Mouse (Mus musculus): ENCODE data around the gene Mfsd14a. TPM values are rescaled to one million over a fixed set of nuclear protein-coding genes. Genes with fewer than 3 reads are reported as not detected.
A peak's percentile ranks its signal among the peaks of the same experiment; 100 is the strongest.
"Not testable (repeated sequence)": the region's sequence is repeated elsewhere in the genome, so short reads cannot be mapped to it uniquely, and the experiment has no call there.

Gene Mfsd14a
- polyA plus RNA-seq, 2 experiments: 43.3 to 80.5 TPM

GRCm38 (mm10) chr3:116694312-116694711, 31.8 kb upstream of the Mfsd14a start:
- H3K4me1 ChIP-seq (ENCODE audit: control insufficient read depth, insufficient read depth, low read length): no peaks in the 10 kb centered on the region
- DNase-seq (ENCODE audit: low spot score) (no peak), ATAC-seq (ENCODE audit: low FRiP score, low read depth) (no peak)
- H3K4me3 ChIP-seq (replicated peaks; ENCODE audit: low read length): no peak overlapping the region
- no peak overlapping the region for H3K9ac ChIP-seq (ENCODE audit: low read depth, low read length, severe bottlenecking)
- no peak overlapping the region for H3K27ac ChIP-seq (replicated peaks; ENCODE audit: low read depth, low read length)
- H3K9me3 ChIP-seq (ENCODE audit: control insufficient read depth, low read length): no peaks in the 10 kb centered on the region
- H3K4me2 ChIP-seq (replicated peaks; ENCODE audit: low read depth, low read length, severe bottlenecking): no peak overlapping the region
- H3K36me3 ChIP-seq (ENCODE audit: control insufficient read depth, insufficient read depth, low read length): peaks cover 5% of the 10 kb centered on the region
- no peak for TF ChIP-seq POLR2A (IDR thresholded peaks at IDR 0.05; ENCODE audit: borderline replicate concordance, extremely low read depth, insufficient read depth, insufficient read length)
- no peaks in the 10 kb centered on the region for H3K27me3 ChIP-seq (ENCODE audit: control insufficient read depth, insufficient read depth, low read length)
- WGBS: 84% methylated on average over 3 of the region's 3 CpGs

- Histone ChIP-seq H3K36me3 (ENCODE audit: control insufficient read depth, insufficient read depth, low read length) (peaks cover 20% of the 10 kb centered on the region; the same call in 1 of the 2 replicates), H3K9ac (ENCODE audit: low read depth, low read length, severe bottlenecking) (no peak within 1 kb of the TSS), H3K4me1 (ENCODE audit: control insufficient read depth, insufficient read depth, low read length) (no peaks in the 10 kb centered on the region), H3K4me2 (replicated peaks; ENCODE audit: low read depth, low read length, severe bottlenecking) (no peak within 1 kb of the TSS), H3K27me3 (ENCODE audit: control insufficient read depth, insufficient read depth, low read length) (no peaks in the 10 kb centered on the region), H3K4me3 (replicated peaks; ENCODE audit: low read length) (no peak within 1 kb of the TSS), H3K27ac (replicated peaks; ENCODE audit: low read depth, low read length) (no peak within 1 kb of the TSS), H3K9me3 (ENCODE audit: control insufficient read depth, low read length) (no peaks in the 10 kb centered on the region)
- 100% methylated on average over 1 of the region's 1 CpGs for WGBS
- no peak for ATAC-seq (ENCODE audit: low FRiP score, low read depth)
- DNase-seq (ENCODE audit: low spot score): no peak
- TF ChIP-seq POLR2A (IDR thresholded peaks at IDR 0.05; ENCODE audit: borderline replicate concordance, extremely low read depth, insufficient read depth, insufficient read length): no peak
Measured at GRCm38 (mm10) chr3:116681160-116681559, 18.7 kb upstream of the Mfsd14a start, which contains the start of gene Gm43191. Gene Gm43191, minus strand, starts transcription at chr3:116681260.

- ATAC-seq (ENCODE audit: low FRiP score, low read depth): not testable (repeated sequence)
Measured at GRCm38 (mm10) chr3:116664281-116664680, 1.8 kb upstream of the Mfsd14a start.

GRCm38 (mm10) chr3:116661870-116662414, 535 bp downstream of the Mfsd14a start:
- H3K9me3 ChIP-seq (ENCODE audit: control insufficient read depth, low read length): no peaks in the 10 kb centered on the region
- peak overlapping the region; percentile 94 for H3K27ac ChIP-seq (replicated peaks; ENCODE audit: low read depth, low read length)
- H3K9ac ChIP-seq (ENCODE audit: low read depth, low read length, severe bottlenecking): peak overlapping the region; percentile 98
- peak overlapping the region; percentile 92 for H3K4me3 ChIP-seq (replicated peaks; ENCODE audit: low read length)
- peak overlapping the region; percentile 66 for H3K4me2 ChIP-seq (replicated peaks; ENCODE audit: low read depth, low read length, severe bottlenecking)
- H3K36me3 ChIP-seq (ENCODE audit: control insufficient read depth, insufficient read depth, low read length): no peaks in the 10 kb centered on the region
- DNase-seq (ENCODE audit: low spot score): no peak
- H3K27me3 ChIP-seq (ENCODE audit: control insufficient read depth, insufficient read depth, low read length): no peaks in the 10 kb centered on the region
- peak; percentile 85 for ATAC-seq (ENCODE audit: low FRiP score, low read depth)
- H3K4me1 ChIP-seq (ENCODE audit: control insufficient read depth, insufficient read depth, low read length): peaks cover 15% of the 10 kb centered on the region
- TF ChIP-seq POLR2A (IDR thresholded peaks at IDR 0.05; ENCODE audit: borderline replicate concordance, extremely low read depth, insufficient read depth, insufficient read length): no peak
- under 1% methylated on average over 57 of the region's 68 CpGs for WGBS

More at GRCm38 (mm10) chr3:116664281-116664680, 1.8 kb upstream of the Mfsd14a start:
- not testable (repeated sequence) for H3K9ac ChIP-seq (ENCODE audit: low read depth, low read length, severe bottlenecking); H3K27me3 ChIP-seq (ENCODE audit: control insufficient read depth, insufficient read depth, low read length); H3K4me2 ChIP-seq (replicated peaks; ENCODE audit: low read depth, low read length, severe bottlenecking); H3K36me3 ChIP-seq (ENCODE audit: control insufficient read depth, insufficient read depth, low read length); H3K4me1 ChIP-seq (ENCODE audit: control insufficient read depth, insufficient read depth, low read length); DNase-seq (ENCODE audit: low spot score); H3K9me3 ChIP-seq (ENCODE audit: control insufficient read depth, low read length); H3K4me3 ChIP-seq (replicated peaks; ENCODE audit: low read length); H3K27ac ChIP-seq (replicated peaks; ENCODE audit: low read depth, low read length)
- whole genome bisulfite sequencing: 94% methylated on average over 9 of the region's 9 CpGs

- Histone ChIP-seq H3K4me3 (replicated peaks; ENCODE audit: low read length) (peak overlapping the region; percentile 92), H3K27ac (replicated peaks; ENCODE audit: low read depth, low read length) (peak overlapping the region; percentile 94), H3K9me3 (ENCODE audit: control insufficient read depth, low read length) (no peaks in the 10 kb centered on the region), H3K4me2 (replicated peaks; ENCODE audit: low read depth, low read length, severe bottlenecking) (peak overlapping the region; percentile 66), H3K27me3 (ENCODE audit: control insufficient read depth, insufficient read depth, low read length) (no peaks in the 10 kb centered on the region), H3K4me1 (ENCODE audit: control insufficient read depth, insufficient read depth, low read length) (peaks cover 15% of the 10 kb centered on the region), H3K36me3 (ENCODE audit: control insufficient read depth, insufficient read depth, low read length) (no peaks in the 10 kb centered on the region), H3K9ac (ENCODE audit: low read depth, low read length, severe bottlenecking) (peak overlapping the region; percentile 98)
- no peak for ATAC-seq (ENCODE audit: low FRiP score, low read depth)
- DNase-seq (ENCODE audit: low spot score): peak; percentile 14
- 3% methylated on average over 16 of the region's 16 CpGs for WGBS
- no peak for TF ChIP-seq POLR2A (IDR thresholded peaks at IDR 0.05; ENCODE audit: borderline replicate concordance, extremely low read depth, insufficient read depth, insufficient read length)
Measured at GRCm38 (mm10) chr3:116661288-116661869, 1.1 kb downstream of the Mfsd14a start.
